Mouse (Mus musculus) olfactory bulb, adult 2 months (tissue): Measurements from ENCODE around the gene Psmd1.

Source experiments
- CTCF ChIP-seq: fragments of 200-500 bp; IDR thresholded peaks from 2 replicates; pipeline ENCODE4 v1.5.1; 2012; ENCODE audit warnings: low read depth, mild to moderate bottlenecking, low read length, moderate library complexity; ENCODE audit not compliant: insufficient read depth
- POLR2A ChIP-seq: fragments of 200-500 bp; IDR thresholded peaks from 2 replicates; pipeline ENCODE4 v1.6.1; 2012; ENCODE audit warnings: mild to moderate bottlenecking, low read depth, low read length, moderate library complexity; ENCODE audit not compliant: insufficient read depth

- no peak for TF ChIP-seq POLR2A
- no peak for TF ChIP-seq CTCF
These were observed 86.7 kb downstream of the Psmd1 start for GRCm38 (mm10) chr1:86150929-86151328.
